Mouse (Mus musculus): ENCODE measurements at regions not wholly inside any gene's neighbourhood (a gene's known extent, or its start where the extent isn't known, plus 50 kb on each side); places are given as distances from the start of the nearest gene placed in this dataset.
"Not testable (repeated sequence)": the region's sequence is repeated elsewhere in the genome, so short reads cannot be mapped to it uniquely, and the experiment has no call there.

- Histone ChIP-seq H3K36me3 (ENCODE audit: control insufficient read depth, insufficient read depth, low read length) (no peaks in the 10 kb centered on the region), H3K27me3 (ENCODE audit: control insufficient read depth, insufficient read depth, low read length) (no peaks in the 10 kb centered on the region), H3K4me1 (replicated peaks; ENCODE audit: control insufficient read depth, insufficient read depth, low read length) (no peaks in the 10 kb centered on the region), H3K4me2 (replicated peaks; ENCODE audit: low read depth, low read length) (no peak overlapping the region), H3K4me3 (ENCODE audit: low read depth, low read length) (no peak overlapping the region), H3K9me3 (ENCODE audit: control insufficient read depth, low read length) (no peaks in the 10 kb centered on the region), H3K27ac (ENCODE audit: low read depth, low read length) (no peak overlapping the region), H3K9ac (ENCODE audit: low read depth, low read length) (no peak overlapping the region)
- 85% methylated on average over 6 of the region's 6 CpGs for WGBS
- ATAC-seq (ENCODE audit: low FRiP score) (no peak), DNase-seq (ENCODE audit: low spot score) (no peak)
These were observed 105.2 kb downstream of the Nucb2 start for GRCm38 (mm10) chr7:116609406-116609805.

DNA sequence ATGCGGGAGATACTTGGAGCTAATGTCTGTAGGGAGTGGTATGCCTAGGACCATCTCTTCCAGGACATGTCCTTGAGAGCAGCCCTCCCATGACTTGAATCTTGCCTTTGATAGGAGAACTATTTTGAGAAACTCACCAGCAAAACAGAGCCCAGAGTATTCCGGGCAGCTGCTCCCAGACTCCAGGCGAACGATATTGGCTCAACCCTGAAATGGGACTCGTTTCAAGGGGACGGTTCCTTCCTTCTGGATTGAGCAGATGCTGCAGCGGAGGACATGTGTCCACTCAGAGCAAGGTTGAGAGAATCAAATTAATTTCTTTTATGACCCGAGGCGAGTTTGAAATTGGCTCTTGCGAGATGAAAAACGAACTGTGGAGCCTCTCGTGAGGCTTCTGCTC, 105.7 kb downstream of the Nucb2 start:
- Histone ChIP-seq H3K4me3 (ENCODE audit: low read depth, low read length) (no peak overlapping the region), H3K36me3 (ENCODE audit: control insufficient read depth, insufficient read depth, low read length) (no peaks in the 10 kb centered on the region), H3K4me1 (replicated peaks; ENCODE audit: control insufficient read depth, insufficient read depth, low read length) (no peaks in the 10 kb centered on the region), H3K27ac (ENCODE audit: low read depth, low read length) (no peak overlapping the region), H3K27me3 (ENCODE audit: control insufficient read depth, insufficient read depth, low read length) (no peaks in the 10 kb centered on the region), H3K9ac (ENCODE audit: low read depth, low read length) (no peak overlapping the region), H3K9me3 (ENCODE audit: control insufficient read depth, low read length) (no peaks in the 10 kb centered on the region), H3K4me2 (replicated peaks; ENCODE audit: low read depth, low read length) (no peak overlapping the region)
- WGBS: 86% methylated on average over 12 of the region's 12 CpGs
- no peak for DNase-seq (ENCODE audit: low spot score)
- ATAC-seq (ENCODE audit: low FRiP score): no peak

DNA sequence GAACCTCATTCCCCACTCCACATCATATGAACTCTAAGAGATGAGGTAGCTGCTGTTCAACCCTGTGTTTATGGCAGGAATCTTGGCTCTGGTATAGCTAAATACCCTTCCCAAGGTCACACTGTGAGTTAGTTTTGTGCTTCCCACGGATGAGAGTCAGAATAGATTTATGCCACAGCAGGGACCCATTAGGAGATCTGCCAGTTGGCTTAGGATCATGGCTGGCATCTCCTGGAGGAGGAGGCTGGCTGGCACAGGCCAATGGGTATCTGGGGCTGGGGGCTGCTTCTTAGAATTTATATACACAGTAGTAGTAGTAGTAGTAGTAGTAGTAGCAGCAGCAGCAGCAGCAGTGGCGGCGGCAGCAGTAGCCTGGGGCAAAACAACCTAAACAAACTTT, 111.8 kb downstream of the Nucb2 start:
- H3K4me1 ChIP-seq (replicated peaks; ENCODE audit: control insufficient read depth, insufficient read depth, low read length): no peaks in the 10 kb centered on the region
- H3K4me3 ChIP-seq (ENCODE audit: low read depth, low read length): no peak overlapping the region
- DNase-seq (ENCODE audit: low spot score) (no peak), ATAC-seq (ENCODE audit: low FRiP score) (no peak)
- H3K9ac ChIP-seq (ENCODE audit: low read depth, low read length): no peak overlapping the region
- no peak overlapping the region for H3K4me2 ChIP-seq (replicated peaks; ENCODE audit: low read depth, low read length)
- H3K27ac ChIP-seq (ENCODE audit: low read depth, low read length): no peak overlapping the region
- no peaks in the 10 kb centered on the region for H3K27me3 ChIP-seq (ENCODE audit: control insufficient read depth, insufficient read depth, low read length)
- no peaks in the 10 kb centered on the region for H3K9me3 ChIP-seq (ENCODE audit: control insufficient read depth, low read length)
- no peaks in the 10 kb centered on the region for H3K36me3 ChIP-seq (ENCODE audit: control insufficient read depth, insufficient read depth, low read length)
- WGBS: 82% methylated on average over 3 of the region's 3 CpGs

DNA sequence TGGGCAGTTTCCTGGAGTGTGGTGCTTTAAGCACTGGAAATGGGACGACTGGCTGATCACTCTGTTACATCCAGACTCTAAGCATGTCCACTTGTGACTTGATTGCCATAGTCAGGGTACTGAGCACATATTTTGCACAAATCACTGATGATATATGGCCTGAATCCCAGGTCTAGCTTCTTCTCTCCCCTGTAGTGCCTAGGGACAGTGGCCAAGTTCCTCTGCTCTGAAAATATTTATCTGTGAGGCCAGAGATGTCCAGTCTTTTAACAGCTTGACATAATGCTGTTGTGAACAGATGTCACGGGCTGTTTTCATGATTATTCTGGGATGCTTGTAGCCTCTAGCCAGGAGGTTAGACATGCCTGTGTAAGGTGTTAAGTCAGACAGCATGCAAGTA, 115.5 kb downstream of the Nucb2 start:
- Histone ChIP-seq H3K4me1 (replicated peaks; ENCODE audit: control insufficient read depth, insufficient read depth, low read length) (no peaks in the 10 kb centered on the region), H3K27ac (ENCODE audit: low read depth, low read length) (no peak overlapping the region), H3K4me3 (ENCODE audit: low read depth, low read length) (no peak overlapping the region), H3K27me3 (ENCODE audit: control insufficient read depth, insufficient read depth, low read length) (no peaks in the 10 kb centered on the region), H3K9ac (ENCODE audit: low read depth, low read length) (no peak overlapping the region), H3K9me3 (ENCODE audit: control insufficient read depth, low read length) (no peaks in the 10 kb centered on the region), H3K4me2 (replicated peaks; ENCODE audit: low read depth, low read length) (no peak overlapping the region), H3K36me3 (ENCODE audit: control insufficient read depth, insufficient read depth, low read length) (no peaks in the 10 kb centered on the region)
- ATAC-seq (ENCODE audit: low FRiP score): no peak
- DNase-seq (ENCODE audit: low spot score): no peak
- 82% methylated on average over 2 of the region's 2 CpGs for WGBS

DNA sequence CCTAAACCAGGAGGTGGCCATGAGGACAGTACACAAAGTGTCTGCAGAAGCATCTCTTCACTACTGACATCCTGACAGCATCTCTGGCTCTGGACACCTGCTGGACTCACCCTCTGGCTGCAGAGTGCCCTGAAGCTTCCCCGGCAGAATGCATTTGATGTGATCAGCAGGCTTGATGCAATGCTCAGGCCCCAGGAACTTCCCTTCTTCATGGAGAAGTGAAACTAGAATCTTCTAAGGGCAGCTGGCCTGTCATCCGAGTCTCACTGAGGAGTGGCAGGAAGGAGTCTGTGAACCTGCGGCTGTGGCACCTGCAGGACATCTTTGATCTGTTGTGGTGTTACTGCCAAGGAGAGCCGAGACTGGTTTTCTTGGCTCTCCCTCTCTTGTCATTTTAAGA, 116.2 kb downstream of the Nucb2 start:
- Histone ChIP-seq H3K4me2 (replicated peaks; ENCODE audit: low read depth, low read length) (no peak overlapping the region), H3K36me3 (ENCODE audit: control insufficient read depth, insufficient read depth, low read length) (no peaks in the 10 kb centered on the region), H3K4me1 (replicated peaks; ENCODE audit: control insufficient read depth, insufficient read depth, low read length) (no peaks in the 10 kb centered on the region), H3K27ac (ENCODE audit: low read depth, low read length) (no peak overlapping the region), H3K9me3 (ENCODE audit: control insufficient read depth, low read length) (no peaks in the 10 kb centered on the region), H3K9ac (ENCODE audit: low read depth, low read length) (no peak overlapping the region), H3K4me3 (ENCODE audit: low read depth, low read length) (no peak overlapping the region), H3K27me3 (ENCODE audit: control insufficient read depth, insufficient read depth, low read length) (no peaks in the 10 kb centered on the region)
- 84% methylated on average over 4 of the region's 4 CpGs for whole genome bisulfite sequencing
- no peak for ATAC-seq (ENCODE audit: low FRiP score)
- DNase-seq (ENCODE audit: low spot score): no peak

DNA sequence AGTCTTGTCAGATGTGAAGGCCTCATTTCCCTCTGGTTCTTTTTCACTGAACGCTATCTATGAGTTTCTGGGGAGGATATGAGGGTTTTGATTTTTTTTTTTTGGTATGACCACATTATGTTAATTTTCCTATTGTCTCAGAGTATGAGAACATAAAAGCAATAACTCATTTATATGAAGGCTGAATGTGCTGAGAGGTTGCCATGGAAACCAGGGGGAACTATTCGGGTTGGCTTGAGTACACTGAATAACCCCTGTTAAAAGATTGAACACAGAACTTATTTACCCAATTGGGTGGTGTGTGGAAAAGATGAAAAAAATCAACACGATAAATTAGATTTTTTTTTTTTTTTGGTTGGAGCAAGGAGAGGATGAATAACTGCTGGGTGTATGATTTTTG, 129.0 kb downstream of the Nucb2 start:
- Histone ChIP-seq H3K27me3 (ENCODE audit: control insufficient read depth, insufficient read depth, low read length) (no peaks in the 10 kb centered on the region), H3K9me3 (ENCODE audit: control insufficient read depth, low read length) (no peaks in the 10 kb centered on the region), H3K4me1 (replicated peaks; ENCODE audit: control insufficient read depth, insufficient read depth, low read length) (no peaks in the 10 kb centered on the region), H3K36me3 (ENCODE audit: control insufficient read depth, insufficient read depth, low read length) (no peaks in the 10 kb centered on the region), H3K4me3 (ENCODE audit: low read depth, low read length) (no peak overlapping the region), H3K4me2 (replicated peaks; ENCODE audit: low read depth, low read length) (no peak overlapping the region), H3K9ac (ENCODE audit: low read depth, low read length) (no peak overlapping the region), H3K27ac (ENCODE audit: low read depth, low read length) (no peak overlapping the region)
- DNase-seq (ENCODE audit: low spot score) (no peak), ATAC-seq (ENCODE audit: low FRiP score) (no peak)
- 77% methylated on average over 3 of the region's 3 CpGs for WGBS

DNA sequence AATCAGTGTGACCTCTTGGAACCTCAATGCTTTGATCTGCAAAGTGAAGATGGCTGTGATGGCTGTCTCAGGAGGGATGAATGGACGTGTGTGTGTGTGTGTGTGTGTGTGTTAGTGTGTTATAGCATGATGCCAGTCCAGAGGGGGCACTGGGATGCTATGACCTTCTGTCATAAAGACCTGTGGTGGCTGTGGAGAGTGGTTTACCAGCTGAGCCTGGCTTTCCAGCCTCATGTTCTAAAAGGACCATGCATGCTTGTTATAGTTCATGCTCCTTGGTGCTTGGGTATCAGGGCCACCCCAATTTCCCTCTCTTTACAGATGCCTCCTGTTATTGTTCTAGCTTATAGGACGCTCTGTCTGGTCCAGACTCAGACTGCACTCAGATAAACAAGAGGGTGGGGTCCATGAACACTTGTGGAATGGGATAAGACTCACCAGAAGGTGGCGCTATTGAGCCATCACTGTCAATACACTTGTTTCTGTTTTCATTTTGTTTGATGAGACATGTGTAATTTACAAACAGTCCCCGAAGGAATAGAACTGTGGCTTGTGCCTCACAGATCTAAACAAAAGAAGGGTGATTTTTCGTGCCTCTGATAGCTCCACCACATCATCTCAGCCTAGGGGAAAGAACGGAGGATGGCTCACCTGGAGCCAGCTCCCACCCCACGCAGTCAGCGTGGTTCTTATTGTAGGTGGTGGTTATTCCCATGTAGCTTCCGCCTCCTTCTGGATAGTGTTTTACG, 140.9 kb downstream of the Nucb2 start:
- Histone ChIP-seq H3K27me3 (ENCODE audit: control insufficient read depth, insufficient read depth, low read length) (no peaks in the 10 kb centered on the region), H3K27ac (ENCODE audit: low read depth, low read length) (no peak overlapping the region), H3K4me2 (replicated peaks; ENCODE audit: low read depth, low read length) (no peak overlapping the region), H3K4me1 (replicated peaks; ENCODE audit: control insufficient read depth, insufficient read depth, low read length) (no peaks in the 10 kb centered on the region), H3K9ac (ENCODE audit: low read depth, low read length) (no peak overlapping the region), H3K9me3 (ENCODE audit: control insufficient read depth, low read length) (no peaks in the 10 kb centered on the region), H3K4me3 (ENCODE audit: low read depth, low read length) (no peak overlapping the region), H3K36me3 (ENCODE audit: control insufficient read depth, insufficient read depth, low read length) (no peaks in the 10 kb centered on the region)
- WGBS: 54% methylated on average over 10 of the region's 10 CpGs
- no peak for ATAC-seq (ENCODE audit: low FRiP score)
- DNase-seq (ENCODE audit: low spot score): peak; percentile 76

DNA sequence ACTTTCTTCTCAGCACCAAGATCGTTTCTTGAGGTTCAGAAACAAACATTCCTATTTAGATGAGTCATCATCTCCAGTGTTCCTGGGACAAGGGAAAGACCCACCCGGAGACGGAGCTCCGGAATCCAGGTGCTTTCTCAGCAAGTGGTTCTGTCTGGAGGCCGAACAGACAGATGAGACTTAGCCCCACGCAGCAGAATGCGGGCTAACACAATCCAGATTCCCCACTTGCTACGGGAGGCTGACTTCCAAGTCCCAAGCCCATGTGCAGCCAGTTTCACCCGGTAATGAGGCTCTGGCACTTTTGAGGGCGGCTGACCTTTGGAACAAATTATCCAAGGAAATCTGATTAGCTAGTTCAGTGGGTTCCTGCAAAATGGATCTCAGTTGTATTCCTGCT, 150.3 kb downstream of the Nucb2 start:
- H3K4me1 ChIP-seq (replicated peaks; ENCODE audit: control insufficient read depth, insufficient read depth, low read length): no peaks in the 10 kb centered on the region
- no peaks in the 10 kb centered on the region for H3K27me3 ChIP-seq (ENCODE audit: control insufficient read depth, insufficient read depth, low read length)
- DNase-seq (ENCODE audit: low spot score): no peak
- 63% methylated on average over 10 of the region's 10 CpGs for WGBS
- no peak overlapping the region for H3K27ac ChIP-seq (ENCODE audit: low read depth, low read length)
- H3K9me3 ChIP-seq (ENCODE audit: control insufficient read depth, low read length): no peaks in the 10 kb centered on the region
- no peak overlapping the region for H3K4me3 ChIP-seq (ENCODE audit: low read depth, low read length)
- ATAC-seq (ENCODE audit: low FRiP score): no peak
- H3K9ac ChIP-seq (ENCODE audit: low read depth, low read length): no peak overlapping the region
- H3K4me2 ChIP-seq (replicated peaks; ENCODE audit: low read depth, low read length): no peak overlapping the region
- no peaks in the 10 kb centered on the region for H3K36me3 ChIP-seq (ENCODE audit: control insufficient read depth, insufficient read depth, low read length)

DNA sequence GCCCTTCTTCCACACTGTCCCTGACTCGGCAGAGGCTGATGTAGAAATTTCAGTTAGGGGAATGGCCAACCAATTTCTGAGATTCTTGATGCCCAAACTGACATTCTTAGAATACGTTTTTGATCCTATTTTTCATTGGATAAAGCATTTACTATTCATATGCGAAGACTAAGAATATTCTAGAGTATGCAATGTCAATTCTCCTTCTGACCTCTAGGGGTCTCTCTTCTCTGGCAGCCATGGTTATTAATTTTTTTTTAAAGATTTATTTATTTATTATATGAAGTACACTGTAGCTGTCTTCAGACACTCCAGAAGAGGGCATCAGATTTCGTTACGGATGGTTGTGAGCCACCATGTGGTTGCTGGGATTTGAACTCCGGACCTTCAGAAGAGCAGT, 152.9 kb downstream of the Nucb2 start:
- not testable (repeated sequence) for H3K4me1 ChIP-seq (replicated peaks; ENCODE audit: control insufficient read depth, insufficient read depth, low read length); ATAC-seq (ENCODE audit: low FRiP score); H3K36me3 ChIP-seq (ENCODE audit: control insufficient read depth, insufficient read depth, low read length); H3K4me3 ChIP-seq (ENCODE audit: low read depth, low read length); H3K9ac ChIP-seq (ENCODE audit: low read depth, low read length); DNase-seq (ENCODE audit: low spot score); H3K27me3 ChIP-seq (ENCODE audit: control insufficient read depth, insufficient read depth, low read length); H3K4me2 ChIP-seq (replicated peaks; ENCODE audit: low read depth, low read length); H3K9me3 ChIP-seq (ENCODE audit: control insufficient read depth, low read length); H3K27ac ChIP-seq (ENCODE audit: low read depth, low read length)
- WGBS: 96% methylated on average over 6 of the region's 6 CpGs
